In the genomic region with DNA sequence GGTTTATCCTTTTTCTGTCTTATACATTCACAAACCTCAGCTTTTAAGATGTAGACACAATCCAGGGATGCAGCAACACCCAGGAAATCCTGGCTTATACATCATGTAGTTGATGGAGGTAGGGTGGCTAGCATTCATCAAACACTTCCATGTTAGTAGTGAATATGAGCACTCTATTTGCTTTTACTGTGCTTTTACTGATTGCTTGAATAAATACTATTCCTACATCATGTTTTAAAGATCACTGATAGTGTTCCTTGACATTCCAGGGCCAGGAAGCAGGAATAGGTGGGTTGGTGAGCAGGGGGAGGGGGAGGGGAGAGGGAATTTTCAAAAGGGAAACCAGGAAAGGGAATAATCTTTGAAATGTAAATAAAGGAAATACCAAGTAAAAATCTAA, we compare ENCODE assay signal across 21 mouse cellular contexts.
A peak's percentile ranks its signal among the peaks of the same experiment; 100 is the strongest.
DNase-seq lines count a peak whose midpoint lies in the region; ATAC-seq and TF ChIP-seq lines count a peak whose summit lies in the region.
"Had no signal": no experiment of that assay in that cellular context is flagged by ENCODE, and none has a peak within 500 bp of the region (broad histone marks: within the 10 kb centered on the region; RNA-seq: fewer than 3 reads in every experiment).

No protein-coding gene starts in this region.

- H3K9ac ChIP-seq in stomach, embryonic 14.5 days (replicated peaks; ENCODE audit: low read depth, low read length), result no peak overlapping the region
- no peak overlapping the region for H3K9ac ChIP-seq in stomach, postnatal 0 days (ENCODE audit: low read length)
- no peak overlapping the region for H3K9ac ChIP-seq in stomach, embryonic 15.5 days
- no peak overlapping the region for H3K9ac ChIP-seq in stomach, embryonic 16.5 days (ENCODE audit: low read length)

- no peaks in the 10 kb centered on the region for H3K27me3 ChIP-seq in stomach, embryonic 14.5 days (ENCODE audit: control insufficient read depth, insufficient read depth, low read length)
- no peaks in the 10 kb centered on the region for H3K27me3 ChIP-seq in stomach, postnatal 0 days (ENCODE audit: control insufficient read depth, insufficient read depth, low read length)
- H3K27me3 ChIP-seq in stomach, embryonic 15.5 days (replicated peaks), result no peaks in the 10 kb centered on the region
- no peaks in the 10 kb centered on the region for H3K27me3 ChIP-seq in stomach, embryonic 16.5 days (ENCODE audit: control insufficient read depth, insufficient read depth, low read length)
- H3K27me3 ChIP-seq: CH12.LX, Patski had no signal

- no peaks in the 10 kb centered on the region for H3K9me3 ChIP-seq in stomach, embryonic 14.5 days (ENCODE audit: control insufficient read depth, low read depth, low read length)
- no peaks in the 10 kb centered on the region for H3K9me3 ChIP-seq in stomach, postnatal 0 days (ENCODE audit: control insufficient read depth, low read length)
- H3K9me3 ChIP-seq in stomach, embryonic 15.5 days, result no peaks in the 10 kb centered on the region
- no peaks in the 10 kb centered on the region for H3K9me3 ChIP-seq in stomach, embryonic 16.5 days (replicated peaks; ENCODE audit: control insufficient read depth, low read length)
- H3K9me3 ChIP-seq: G1E had no signal

- no peaks in the 10 kb centered on the region for H3K4me1 ChIP-seq in stomach, embryonic 14.5 days (ENCODE audit: control insufficient read depth, insufficient read depth, low read length)
- no peaks in the 10 kb centered on the region for H3K4me1 ChIP-seq in stomach, postnatal 0 days (replicated peaks; ENCODE audit: control insufficient read depth, insufficient read depth)
- H3K4me1 ChIP-seq in stomach, embryonic 15.5 days, result no peaks in the 10 kb centered on the region
- H3K4me1 ChIP-seq in stomach, embryonic 16.5 days (ENCODE audit: control insufficient read depth, insufficient read depth, low read length), result no peaks in the 10 kb centered on the region

- no peak for TF ChIP-seq EP300 in stomach, postnatal 0 days (optimal IDR thresholded peaks at IDR 0.05)

- no peak overlapping the region for H3K4me2 ChIP-seq in stomach, embryonic 14.5 days (replicated peaks; ENCODE audit: low read depth, low read length)
- H3K4me2 ChIP-seq in stomach, postnatal 0 days (replicated peaks; ENCODE audit: low read depth), result no peak overlapping the region
- H3K4me2 ChIP-seq in stomach, embryonic 15.5 days, result no peak overlapping the region
- no peak overlapping the region for H3K4me2 ChIP-seq in stomach, embryonic 16.5 days (ENCODE audit: low read depth, low read length)

- H3K4me3 ChIP-seq in stomach, embryonic 14.5 days (ENCODE audit: low read depth, low read length), result no peak overlapping the region
- H3K4me3 ChIP-seq in stomach, postnatal 0 days (ENCODE audit: low read depth, low read length), result no peak overlapping the region
- H3K4me3 ChIP-seq in stomach, embryonic 15.5 days (replicated peaks), result no peak overlapping the region
- H3K4me3 ChIP-seq in stomach, embryonic 16.5 days (replicated peaks; ENCODE audit: low read length), result no peak overlapping the region
- no peak overlapping the region for H3K4me3 ChIP-seq in layer of hippocampus, adult 2 months

- H3K36me3 ChIP-seq in stomach, embryonic 14.5 days (ENCODE audit: control insufficient read depth, insufficient read depth, low read length), result no peaks in the 10 kb centered on the region
- H3K36me3 ChIP-seq in stomach, postnatal 0 days (ENCODE audit: control insufficient read depth, insufficient read depth, low read length), result no peaks in the 10 kb centered on the region
- no peaks in the 10 kb centered on the region for H3K36me3 ChIP-seq in stomach, embryonic 15.5 days
- H3K36me3 ChIP-seq in stomach, embryonic 16.5 days (ENCODE audit: control insufficient read depth, insufficient read depth, low read length), result no peaks in the 10 kb centered on the region
- H3K36me3 ChIP-seq: G1E had no signal

- peak; percentile 75 for ATAC-seq in stomach, embryonic 14.5 days (ENCODE audit: insufficient number of reproducible peaks, insufficient read depth, low FRiP score, low read depth)
- no peak for ATAC-seq in stomach, postnatal 0 days (ENCODE audit: low FRiP score, low TSS enrichment)
- peak; percentile 50; the same call in 1 of the 2 replicates for ATAC-seq in stomach, embryonic 15.5 days (ENCODE audit: insufficient read depth, low FRiP score, low read depth)
- ATAC-seq in stomach, embryonic 16.5 days (ENCODE audit: insufficient read depth, low FRiP score), result peak; percentile 53; the same call in 1 of the 2 replicates
- ATAC-seq: activated CD4-positive, CD25-positive, alpha-beta regulatory T cell, adult 4 months; CD4-positive, CD25-positive, alpha-beta regulatory T cell, adult 4 months; Patski had no signal

- no peak overlapping the region for H3K27ac ChIP-seq in stomach, embryonic 14.5 days (ENCODE audit: low read length)
- H3K27ac ChIP-seq in stomach, postnatal 0 days (replicated peaks), result no peak overlapping the region
- no peak overlapping the region for H3K27ac ChIP-seq in stomach, embryonic 15.5 days
- no peak overlapping the region for H3K27ac ChIP-seq in stomach, embryonic 16.5 days (ENCODE audit: low read length)
- H3K27ac ChIP-seq in layer of hippocampus, adult 2 months, result no peak overlapping the region

- DNase-seq in stomach, postnatal 0 days (ENCODE audit: low spot score), result no peak
- no peak for DNase-seq in layer of hippocampus, postnatal 25 days (ENCODE audit: extremely low spot score in 1 of 2, low spot score in 1 of 2)
- DNase-seq in layer of hippocampus, adult 2 months (ENCODE audit: low spot score in 2 of 2), result no peak
- DNase-seq: adrenal gland, adult 2 months; adrenal gland, adult 8-10 months; adrenal gland, postnatal 10 days; adrenal gland, postnatal 14 days; adrenal gland, postnatal 25 days; adrenal gland, postnatal 36 days; B cell, adult 2 months; cerebellum, adult 11 months; cerebellum, adult 11-12 months; cerebellum, adult 18-20 months had no signal

- TF ChIP-seq CTCF in stomach, postnatal 0 days (IDR thresholded peaks at IDR 0.05; ENCODE audit: low read depth), result no peak
- no peak for TF ChIP-seq CTCF in layer of hippocampus, adult 2 months (conservative IDR thresholded peaks at IDR 0.05)
